18 mouse cellular contexts compared by ENCODE assay signal in the genomic region with DNA sequence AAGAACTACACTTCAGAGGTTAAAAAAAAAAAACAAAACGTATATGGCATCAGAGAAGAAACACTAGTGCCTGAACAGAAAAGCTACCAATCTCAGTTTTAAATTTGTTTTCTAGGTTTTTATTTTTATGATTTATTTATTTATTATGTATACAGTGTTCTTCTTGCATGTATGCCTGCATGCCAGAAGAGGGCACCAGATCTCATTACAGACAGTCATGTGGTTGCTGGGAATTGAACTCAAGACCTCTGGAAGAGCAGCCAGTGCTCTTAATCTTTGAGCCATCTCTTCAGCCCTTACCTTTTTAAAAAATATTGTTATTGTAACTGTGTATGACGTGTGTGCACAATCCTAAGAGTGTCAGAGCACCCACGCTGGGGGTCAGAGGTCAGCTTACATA. TPM values are rescaled to one million over a fixed set of nuclear protein-coding genes. Genes with fewer than 3 reads are reported as not detected.
A peak's percentile ranks its signal among the peaks of the same experiment; 100 is the strongest.
DNase-seq lines count a peak whose midpoint lies in the region; ATAC-seq and TF ChIP-seq lines count a peak whose summit lies in the region.
"Had no signal": no experiment of that assay in that cellular context is flagged by ENCODE, and none has a peak within 500 bp of the region (broad histone marks: within the 10 kb centered on the region; RNA-seq: fewer than 3 reads in every experiment).

No protein-coding gene starts in this region.

- H3K4me2 ChIP-seq in heart, embryonic 15.5 days: no peak overlapping the region
- H3K4me2 ChIP-seq in liver, embryonic 14.5 days (ENCODE audit: low read depth): no peak overlapping the region
- H3K4me2 ChIP-seq in liver, embryonic 12.5 days: no peak overlapping the region
- H3K4me2 ChIP-seq in midbrain, embryonic 11.5 days: no peak overlapping the region
- H3K4me2 ChIP-seq: embryonic facial prominence, embryonic 12.5 days; liver, embryonic 15.5 days had no signal

- H3K36me3 ChIP-seq in heart, embryonic 15.5 days: peaks cover 13% of the 10 kb centered on the region
- no peaks in the 10 kb centered on the region for H3K36me3 ChIP-seq in liver, embryonic 14.5 days (replicated peaks; ENCODE audit: control insufficient read depth, insufficient read depth, low read depth)
- peaks cover 10% of the 10 kb centered on the region for H3K36me3 ChIP-seq in liver, embryonic 12.5 days
- 0 out of 2 replicates have a peak, but pooled peaks cover 1% of the 10 kb centered on the region for H3K36me3 ChIP-seq in midbrain, embryonic 11.5 days (ENCODE audit: control insufficient read depth, insufficient read depth, low read length)

- 91% methylated on average over 3 of the region's 3 CpGs for whole genome bisulfite sequencing in heart, embryonic 15.5 days
- 62% methylated on average over 3 of the region's 3 CpGs for WGBS in liver, embryonic 14.5 days (ENCODE audit: insufficient replicate concordance)
- WGBS in liver, embryonic 12.5 days (ENCODE audit: insufficient replicate concordance): 80% methylated on average over 3 of the region's 3 CpGs
- WGBS in midbrain, embryonic 11.5 days: 85% methylated on average over 3 of the region's 3 CpGs

- intact Hi-C loops in heart, postnatal 36 days (cut with DNase I): loop anchor here (5.0 kb wide), 1 partner anchor 88 kb away; no protein-coding TSS in a partner anchor

- TF ChIP-seq CTCF in liver, embryonic 14.5 days (IDR thresholded peaks at IDR 0.05; ENCODE audit: low read depth): peak; percentile 47
- 0 out of 2 replicates have a peak, but pooled peaks have one; percentile 8 for TF ChIP-seq CTCF in cortical plate, adult 2 months (IDR thresholded peaks at IDR 0.05; ENCODE audit: extremely low read depth, insufficient read depth, low read length)

- H3K9me3 ChIP-seq in heart, embryonic 15.5 days (replicated peaks): no peaks in the 10 kb centered on the region
- H3K9me3 ChIP-seq in liver, embryonic 14.5 days (ENCODE audit: control insufficient read depth, low read length): no peaks in the 10 kb centered on the region
- H3K9me3 ChIP-seq in liver, embryonic 12.5 days (replicated peaks): 0 out of 2 replicates have a peak, but pooled peaks cover 6% of the 10 kb centered on the region
- no peaks in the 10 kb centered on the region for H3K9me3 ChIP-seq in midbrain, embryonic 11.5 days (ENCODE audit: control insufficient read depth, low read length)
- H3K9me3 ChIP-seq: embryonic facial prominence, embryonic 12.5 days; liver, embryonic 15.5 days had no signal

- no peak for ATAC-seq in heart, embryonic 15.5 days (replicated peaks; ENCODE audit: insufficient number of reproducible peaks, insufficient read depth, low FRiP score, low read depth)
- no peak for ATAC-seq in liver, embryonic 14.5 days (ENCODE audit: insufficient read depth)
- ATAC-seq in liver, embryonic 12.5 days: no peak
- no peak for ATAC-seq in midbrain, embryonic 11.5 days (ENCODE audit: low FRiP score)
- no peak for ATAC-seq in inflammation-experienced regulatory T-cells, adult 6 months

- H3K4me3 ChIP-seq in heart, embryonic 15.5 days: no peak overlapping the region
- no peak overlapping the region for H3K4me3 ChIP-seq in liver, embryonic 14.5 days (ENCODE audit: insufficient read depth in 1 of 2, low read depth in 2 of 2, low read length in 2 of 2)
- no peak overlapping the region for H3K4me3 ChIP-seq in liver, embryonic 12.5 days
- H3K4me3 ChIP-seq in cortical plate, adult 2 months (ENCODE audit: insufficient read depth, low read length): no peak overlapping the region
- no peak overlapping the region for H3K4me3 ChIP-seq in midbrain, embryonic 11.5 days (ENCODE audit: low read depth, low read length)
- H3K4me3 ChIP-seq: embryonic facial prominence, embryonic 12.5 days; forebrain, embryonic 10.5 days; liver, embryonic 15.5 days had no signal

- H3K27me3 ChIP-seq in heart, embryonic 15.5 days: no peaks in the 10 kb centered on the region
- no peaks in the 10 kb centered on the region for H3K27me3 ChIP-seq in liver, embryonic 14.5 days (ENCODE audit: control insufficient read depth, insufficient read depth, low read length)
- no peaks in the 10 kb centered on the region for H3K27me3 ChIP-seq in liver, embryonic 12.5 days (replicated peaks)
- no peaks in the 10 kb centered on the region for H3K27me3 ChIP-seq in midbrain, embryonic 11.5 days (ENCODE audit: control insufficient read depth, insufficient read depth, low read length)
- H3K27me3 ChIP-seq: embryonic facial prominence, embryonic 12.5 days; liver, embryonic 15.5 days had no signal

- DNase-seq in heart, postnatal 36 days: no peak
- DNase-seq in liver, embryonic 14.5 days (ENCODE audit: low read depth in 3 of 3, low spot score in 3 of 3): no peak
- peak; percentile 41 for DNase-seq in CD4-positive helper T cell, adult 2 months (ENCODE audit: low read depth, low spot score)
- DNase-seq in midbrain, embryonic 11.5 days (ENCODE audit: low spot score, missing footprints): no peak
- DNase-seq: cerebellum, postnatal 10 days; gastrocnemius, postnatal 10 days had no signal

- no peak overlapping the region for H3K9ac ChIP-seq in heart, embryonic 15.5 days
- H3K9ac ChIP-seq in liver, embryonic 14.5 days (replicated peaks): no peak overlapping the region
- H3K9ac ChIP-seq in liver, embryonic 12.5 days: no peak overlapping the region
- H3K9ac ChIP-seq in midbrain, embryonic 11.5 days (ENCODE audit: low read length): no peak overlapping the region
- H3K9ac ChIP-seq: embryonic facial prominence, embryonic 12.5 days; liver, embryonic 15.5 days had no signal

- peaks cover 24% of the 10 kb centered on the region for H3K4me1 ChIP-seq in heart, embryonic 15.5 days (replicated peaks)
- H3K4me1 ChIP-seq in liver, embryonic 14.5 days (replicated peaks; ENCODE audit: control insufficient read depth in 2 of 2, insufficient read depth in 2 of 2, low read length in 1 of 2): peaks cover 3 to 12% of the 10 kb centered on the region in 2 experiments; a peak in 3 of 4 replicates
- peaks cover 17% of the 10 kb centered on the region; the same call in 1 of the 2 replicates for H3K4me1 ChIP-seq in liver, embryonic 12.5 days
- H3K4me1 ChIP-seq in cortical plate, adult 2 months (ENCODE audit: control insufficient read depth, insufficient read depth, low read length): no peaks in the 10 kb centered on the region; the same call in 1 of the 2 replicates
- H3K4me1 ChIP-seq in midbrain, embryonic 11.5 days (ENCODE audit: control insufficient read depth, insufficient read depth, low read length): peaks cover 10% of the 10 kb centered on the region; the same call in 1 of the 2 replicates

- no peak for TF ChIP-seq EP300 in liver, embryonic 14.5 days (IDR thresholded peaks at IDR 0.05; ENCODE audit: low read depth)

- no peak for TF ChIP-seq POLR2A in cortical plate, adult 2 months (IDR thresholded peaks at IDR 0.05; ENCODE audit: extremely low read depth, insufficient read depth, low read length)

- 0 out of 2 replicates have a peak overlapping the region, but pooled peaks have one; percentile 75 for H3K27ac ChIP-seq in heart, embryonic 15.5 days
- H3K27ac ChIP-seq in liver, embryonic 14.5 days: no peak overlapping the region
- H3K27ac ChIP-seq in liver, embryonic 12.5 days: no peak overlapping the region
- no peak overlapping the region for H3K27ac ChIP-seq in cortical plate, adult 2 months (ENCODE audit: insufficient read depth, low read length)
- no peak overlapping the region for H3K27ac ChIP-seq in midbrain, embryonic 11.5 days (ENCODE audit: low read depth, low read length)
- H3K27ac ChIP-seq: embryonic facial prominence, embryonic 12.5 days; forebrain, embryonic 10.5 days; liver, embryonic 15.5 days had no signal

RNA-seq across cellular contexts. Expression of a gene that starts 6.4 kb away (rescaled TPM):
- 58.1 and 68.7 TPM in 2 replicates for polyA plus RNA-seq in heart, embryonic 15.5 days (2015; fragmentation: Nextera tagmentation; extraction: Ambion mirVana)
- 10 to 100 TPM; 85.3 to 89.2 TPM for total RNA-seq in heart, postnatal 36 days (2021)
- 6.2 and 6.6 TPM in 2 replicates for polyA plus RNA-seq in liver, embryonic 14.5 days (2012; rRNA removed)
- 7.4 and 7.5 TPM in 2 replicates for polyA plus RNA-seq in liver, embryonic 14.5 days (2014; fragmentation: Nextera tagmentation; extraction: Ambion mirVana)
- 11.7 and 12.1 TPM in 2 replicates for polyA plus RNA-seq in liver, embryonic 12.5 days (2016; fragmentation: Nextera tagmentation; extraction: Ambion mirVana)
- 36.1 and 38.7 TPM in 2 replicates for polyA plus RNA-seq in cortical plate, adult 2 months (2012; rRNA removed)
- 41.1 and 44.3 TPM in 2 replicates for polyA plus RNA-seq in midbrain, embryonic 11.5 days (2014; fragmentation: Nextera tagmentation; extraction: Ambion mirVana)
- 10 to 100 TPM in 1 of 3 experiments, 1 to 10 TPM in 2; 5.6 to 12.7 (median 8.7) TPM for polyA plus RNA-seq in inflammation-experienced regulatory T-cells, adult 6 months (2017; shearing (Covaris generic))

RNA-seq across cellular contexts. Expression of a gene that starts 28.3 kb away (rescaled TPM):
- not detected in 2 replicates for polyA plus RNA-seq in heart, embryonic 15.5 days (2015; fragmentation: Nextera tagmentation; extraction: Ambion mirVana)
- total RNA-seq in heart, postnatal 36 days (2021): not detected
- not detected in 2 replicates for polyA plus RNA-seq in liver, embryonic 14.5 days (2012; rRNA removed)
- not detected in 2 replicates for polyA plus RNA-seq in liver, embryonic 14.5 days (2014; fragmentation: Nextera tagmentation; extraction: Ambion mirVana)
- not detected in 2 replicates for polyA plus RNA-seq in liver, embryonic 12.5 days (2016; fragmentation: Nextera tagmentation; extraction: Ambion mirVana)
- polyA plus RNA-seq in cortical plate, adult 2 months (2012; rRNA removed): not detected in 2 replicates
- not detected in 2 replicates for polyA plus RNA-seq in midbrain, embryonic 11.5 days (2014; fragmentation: Nextera tagmentation; extraction: Ambion mirVana)
- polyA plus RNA-seq in inflammation-experienced regulatory T-cells, adult 6 months (2017; shearing (Covaris generic)): not detected
- total RNA-seq: ES-E14; gastrocnemius, postnatal 10 days; layer of hippocampus, adult 8-10 months; left cerebral cortex, postnatal 14 days had no signal
- polyA plus RNA-seq: embryonic facial prominence, embryonic 12.5 days; forebrain, embryonic 10.5 days; heart, embryonic 16.5 days; liver, embryonic 15.5 days; testis, adult 2 months had no signal

RNA-seq across cellular contexts. Expression of a gene that starts 42.0 kb away (rescaled TPM):
- 0.58 and 0.67 TPM in 2 replicates for polyA plus RNA-seq in heart, embryonic 15.5 days (2015; fragmentation: Nextera tagmentation; extraction: Ambion mirVana)
- total RNA-seq in heart, postnatal 36 days (2021): 1 to 10 TPM; 4.3 to 4.7 TPM
- polyA plus RNA-seq in liver, embryonic 14.5 days (2012; rRNA removed): not detected in 2 replicates
- not detected in 2 replicates for polyA plus RNA-seq in liver, embryonic 14.5 days (2014; fragmentation: Nextera tagmentation; extraction: Ambion mirVana)
- polyA plus RNA-seq in liver, embryonic 12.5 days (2016; fragmentation: Nextera tagmentation; extraction: Ambion mirVana): 0.06 TPM in 1 of 2 replicates, not detected in the other
- 0.04 and 0.34 TPM in 2 replicates for polyA plus RNA-seq in cortical plate, adult 2 months (2012; rRNA removed)
- 0.12 TPM in 1 of 2 replicates, not detected in the other for polyA plus RNA-seq in midbrain, embryonic 11.5 days (2014; fragmentation: Nextera tagmentation; extraction: Ambion mirVana)
- not detected for polyA plus RNA-seq in inflammation-experienced regulatory T-cells, adult 6 months (2017; shearing (Covaris generic))
- polyA plus RNA-seq: forebrain, embryonic 10.5 days had no signal

RNA-seq across cellular contexts. Expression of a gene that starts 47.4 kb away (rescaled TPM):
- polyA plus RNA-seq in heart, embryonic 15.5 days (2015; fragmentation: Nextera tagmentation; extraction: Ambion mirVana): 0.19 and 0.28 TPM in 2 replicates
- 1 to 10 TPM; 1.3 to 1.5 TPM for total RNA-seq in heart, postnatal 36 days (2021)
- polyA plus RNA-seq in liver, embryonic 14.5 days (2012; rRNA removed): 0.02 TPM in 1 of 2 replicates, not detected in the other
- not detected in 2 replicates for polyA plus RNA-seq in liver, embryonic 14.5 days (2014; fragmentation: Nextera tagmentation; extraction: Ambion mirVana)
- polyA plus RNA-seq in liver, embryonic 12.5 days (2016; fragmentation: Nextera tagmentation; extraction: Ambion mirVana): 0.05 TPM in 1 of 2 replicates, not detected in the other
- 0.10 and 0.11 TPM in 2 replicates for polyA plus RNA-seq in cortical plate, adult 2 months (2012; rRNA removed)
- 0.04 and 0.23 TPM in 2 replicates for polyA plus RNA-seq in midbrain, embryonic 11.5 days (2014; fragmentation: Nextera tagmentation; extraction: Ambion mirVana)
- not detected for polyA plus RNA-seq in inflammation-experienced regulatory T-cells, adult 6 months (2017; shearing (Covaris generic))
- polyA plus RNA-seq: forebrain, embryonic 10.5 days; liver, embryonic 15.5 days had no signal
